Mouse (Mus musculus) urinary bladder, postnatal 25 days (tissue): Measurements from ENCODE around the gene 4930404N11Rik.

Experiments used
- DNase-seq: peaks from one replicate; pipeline ENCODE4 v3.0.0; 2022; ENCODE audit warnings: low spot score

4930404N11Rik gene

DNA sequence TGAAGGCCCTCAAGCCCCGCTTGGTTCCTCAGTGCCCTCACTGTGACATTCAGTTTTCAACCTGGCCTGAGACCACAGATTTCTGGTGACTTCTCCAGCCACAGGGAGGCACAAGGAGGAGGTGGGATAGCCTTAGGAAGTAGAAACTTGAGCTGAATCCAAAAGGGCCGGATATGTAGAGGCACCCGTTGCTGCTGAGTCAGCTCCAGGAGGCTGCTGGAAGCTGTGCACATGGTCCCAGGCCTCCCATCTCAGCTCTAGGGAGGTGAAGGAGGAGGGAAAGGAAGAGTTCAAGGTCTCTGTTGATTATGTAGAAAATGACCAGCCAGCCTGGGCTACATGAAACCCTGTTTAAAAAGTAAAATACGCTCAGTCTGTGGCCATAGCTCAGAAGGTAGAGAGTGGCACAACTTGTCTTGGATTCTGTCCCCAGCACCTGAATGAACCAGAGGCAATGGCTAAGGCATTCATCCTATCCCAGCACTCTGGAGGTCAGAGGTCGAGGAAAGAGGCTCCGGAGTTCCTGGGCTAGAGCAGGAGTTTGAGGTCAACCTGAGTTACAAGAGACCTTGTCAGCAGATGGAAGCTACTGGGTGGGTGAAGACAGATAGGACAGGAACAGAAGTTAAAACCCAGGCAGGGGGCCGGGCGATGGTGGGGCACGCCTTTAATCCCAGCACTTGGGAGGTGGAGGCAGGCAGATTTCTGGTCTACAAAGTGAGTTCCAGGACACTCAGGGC lies 10.7 kb downstream of the 4930404N11Rik start:
- no peak for DNase-seq

DNA sequence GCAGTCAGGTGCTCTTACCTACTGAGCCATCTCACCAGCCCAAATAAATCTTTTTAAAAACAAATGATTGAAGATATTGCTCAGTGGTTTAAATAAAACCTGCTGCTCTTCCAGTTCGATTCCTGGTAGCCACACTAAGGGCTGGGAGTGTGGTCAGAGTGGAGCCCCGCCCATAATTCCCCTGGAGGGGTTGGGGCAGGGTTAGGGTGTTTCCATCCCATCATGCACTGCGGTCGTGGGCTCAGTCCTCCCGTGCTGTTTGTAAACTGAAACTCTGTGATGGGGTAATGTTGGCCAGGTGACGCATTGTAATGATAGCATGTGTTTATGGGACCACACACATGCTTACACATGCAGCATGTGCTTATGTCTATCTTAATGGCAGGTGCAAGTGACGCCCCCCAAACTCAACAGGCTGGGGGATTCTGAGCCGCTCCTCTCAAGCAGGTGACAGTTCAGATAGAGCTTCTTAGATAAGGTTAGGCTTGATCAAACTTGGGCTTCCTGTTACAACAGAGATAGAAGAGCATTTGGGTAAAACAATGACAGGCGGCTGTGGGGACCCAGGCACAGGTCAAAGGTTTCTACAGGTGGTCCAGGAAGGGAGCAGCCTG lies 13.8 kb downstream of the 4930404N11Rik start:
- DNase-seq, result no peak

DNA sequence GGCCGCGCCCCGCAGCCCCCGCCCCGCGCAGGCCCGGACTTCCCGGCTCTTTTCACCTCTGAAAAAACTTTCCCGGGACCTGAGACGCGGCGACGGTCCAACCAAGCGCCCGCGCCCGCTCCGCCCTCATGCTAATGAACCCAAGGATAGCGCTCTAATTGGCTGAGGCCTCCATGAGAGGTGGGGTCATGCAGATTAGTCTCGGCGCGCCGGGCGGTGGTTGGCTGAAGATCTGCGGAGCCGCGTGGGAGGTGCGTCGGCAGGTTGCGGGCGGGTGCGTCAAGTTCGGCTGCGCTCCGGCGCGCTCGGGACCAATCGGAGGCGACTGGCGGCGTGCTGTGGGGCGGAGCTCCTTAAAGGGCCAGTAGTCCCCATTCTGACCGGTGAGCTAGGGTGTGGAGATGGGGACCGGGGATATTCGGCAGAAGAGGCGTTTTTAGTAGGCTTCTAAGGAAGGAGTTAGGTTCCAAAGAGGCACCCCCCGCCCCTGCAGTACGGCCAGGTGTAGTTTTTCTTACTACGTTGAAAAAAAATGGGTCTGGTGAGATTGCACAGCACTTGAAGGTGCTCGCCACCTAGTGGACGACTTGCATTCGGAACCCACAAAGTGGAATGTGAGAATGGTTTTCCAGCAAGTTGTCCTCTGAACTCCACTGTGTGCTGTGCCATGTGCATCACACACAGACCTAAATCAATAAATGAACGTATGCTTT lies 15.1 kb downstream of the 4930404N11Rik start, which contains the start of gene Hmg20b:
TSS of gene Hmg20b (minus strand) at position 130 of the 713 bp plus-strand sequence.
- peak; percentile 96 for DNase-seq

DNA sequence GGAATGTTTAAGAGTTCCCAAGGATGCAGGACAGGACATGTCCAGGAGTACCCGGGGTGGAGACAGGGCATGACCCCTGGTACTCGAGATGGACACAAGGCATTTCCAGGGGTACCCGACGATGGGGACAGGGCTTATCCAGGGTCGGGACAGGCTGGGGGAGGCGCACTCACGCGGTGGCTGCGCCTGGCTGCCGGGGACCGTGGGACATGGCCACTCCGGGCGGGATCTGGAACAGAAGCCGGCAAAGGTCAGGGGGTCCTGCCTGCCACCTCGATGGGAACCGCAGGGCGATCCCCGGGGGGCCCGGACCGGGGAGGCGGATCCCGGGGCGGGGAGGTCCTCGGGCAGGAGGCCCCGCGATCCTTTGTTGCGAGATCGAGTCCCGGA lies 15.7 kb downstream of the 4930404N11Rik start:
- DNase-seq, result no peak

DNA sequence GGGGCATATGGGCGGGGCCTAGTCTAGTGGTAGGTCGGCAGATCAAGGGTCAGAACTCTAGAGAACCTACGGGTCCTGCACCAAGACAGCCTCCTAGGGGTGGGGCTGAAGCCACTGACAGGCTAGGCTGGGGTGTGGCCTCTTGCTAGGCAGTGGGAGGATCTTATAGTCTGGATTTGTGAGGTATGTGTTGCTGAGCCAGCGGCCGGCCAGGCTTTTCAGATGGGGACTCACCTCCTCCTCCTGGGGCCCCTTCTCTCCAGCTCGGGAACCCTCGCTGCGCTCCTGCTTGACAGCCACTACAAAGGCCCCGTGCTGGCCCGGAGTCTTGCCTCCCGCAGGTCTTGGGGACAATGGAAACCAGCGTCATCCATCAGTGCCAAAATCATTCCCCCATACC lies 16.5 kb downstream of the 4930404N11Rik start:
- no peak for DNase-seq

DNA sequence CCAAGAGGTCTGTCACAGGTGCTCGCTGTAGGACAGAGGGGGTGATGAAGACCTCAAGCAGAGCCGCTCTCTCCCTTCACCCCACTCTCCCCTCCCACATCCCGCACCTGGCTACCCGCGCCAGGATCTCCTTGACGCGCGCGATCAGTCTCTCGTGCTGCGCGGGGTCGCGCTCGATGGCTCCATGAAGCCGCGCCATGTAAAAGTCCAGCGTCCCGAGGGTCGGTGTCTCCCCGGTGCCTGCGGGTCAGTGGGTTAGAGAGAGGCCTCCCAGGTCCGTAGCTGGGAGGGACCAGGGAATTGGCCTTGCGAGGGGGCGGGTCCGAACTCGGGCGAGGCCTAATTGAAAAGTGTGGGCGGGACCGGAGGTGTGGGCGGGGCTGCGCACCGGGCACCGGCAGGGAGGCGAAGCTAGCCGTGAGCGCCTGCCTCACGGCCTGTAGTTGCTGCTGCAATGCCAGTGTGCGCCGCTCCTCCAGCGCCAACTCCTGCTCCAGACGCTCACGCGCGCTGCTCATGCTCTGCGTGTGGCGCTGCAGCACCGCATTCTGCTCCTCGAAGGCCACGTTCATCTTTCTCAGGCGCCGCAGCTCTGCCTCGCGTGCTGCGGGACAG lies 19.1 kb downstream of the 4930404N11Rik start:
- peak; percentile 49 for DNase-seq

DNA sequence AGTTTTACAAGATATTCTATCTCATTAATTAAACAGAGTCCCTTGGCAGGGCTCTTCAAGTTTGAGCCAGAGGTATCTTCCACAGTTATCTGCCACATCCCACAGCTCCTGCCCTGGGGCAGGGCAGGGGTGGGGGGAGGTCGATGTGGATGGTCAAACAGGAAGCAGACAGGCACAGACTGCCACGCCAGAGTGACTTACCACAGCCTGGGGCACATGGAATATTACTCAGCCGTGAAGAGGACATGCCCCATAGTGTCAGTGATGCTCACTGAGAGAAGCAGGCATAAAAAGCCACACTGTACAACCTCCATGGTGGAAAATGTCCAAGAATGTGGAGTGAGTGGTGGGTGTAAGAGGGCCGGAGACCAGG lies 20.5 kb downstream of the 4930404N11Rik start:
- DNase-seq, result no peak

DNA sequence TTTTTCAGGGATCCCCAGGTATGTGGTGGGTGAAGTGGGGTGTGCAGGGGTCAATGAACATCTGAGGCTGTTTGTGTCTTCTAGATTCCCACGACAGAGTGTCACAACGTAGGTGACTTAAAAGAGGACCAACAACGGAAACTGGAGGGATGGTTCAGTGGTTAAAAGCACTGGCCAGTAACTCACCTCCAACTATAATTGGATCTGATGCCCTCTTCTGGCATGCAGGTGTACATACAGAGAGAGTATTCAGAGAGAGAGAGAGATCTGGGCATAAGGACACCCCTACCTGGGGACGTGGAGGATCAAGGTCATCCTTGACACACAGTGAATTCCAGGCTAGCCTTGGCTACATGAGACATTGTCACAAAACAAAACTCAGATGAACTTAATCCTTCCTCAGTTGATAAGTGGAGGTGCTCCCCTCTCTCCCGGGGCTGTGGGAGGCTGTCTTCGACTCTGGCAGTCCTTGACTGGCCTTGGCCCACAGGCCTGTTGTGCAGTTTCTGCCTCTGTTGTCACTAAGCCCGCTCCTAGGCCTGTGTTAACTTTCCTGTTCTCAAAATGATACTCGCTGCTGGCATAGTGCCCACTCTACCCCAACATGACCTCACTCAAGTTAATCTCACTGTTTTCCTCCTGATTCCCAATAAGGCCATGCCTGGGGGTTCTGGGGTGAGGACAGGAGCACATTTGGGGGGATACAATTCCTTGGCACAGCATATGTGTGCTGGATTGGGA lies 21.0 kb downstream of the 4930404N11Rik start:
- no peak for DNase-seq

DNA sequence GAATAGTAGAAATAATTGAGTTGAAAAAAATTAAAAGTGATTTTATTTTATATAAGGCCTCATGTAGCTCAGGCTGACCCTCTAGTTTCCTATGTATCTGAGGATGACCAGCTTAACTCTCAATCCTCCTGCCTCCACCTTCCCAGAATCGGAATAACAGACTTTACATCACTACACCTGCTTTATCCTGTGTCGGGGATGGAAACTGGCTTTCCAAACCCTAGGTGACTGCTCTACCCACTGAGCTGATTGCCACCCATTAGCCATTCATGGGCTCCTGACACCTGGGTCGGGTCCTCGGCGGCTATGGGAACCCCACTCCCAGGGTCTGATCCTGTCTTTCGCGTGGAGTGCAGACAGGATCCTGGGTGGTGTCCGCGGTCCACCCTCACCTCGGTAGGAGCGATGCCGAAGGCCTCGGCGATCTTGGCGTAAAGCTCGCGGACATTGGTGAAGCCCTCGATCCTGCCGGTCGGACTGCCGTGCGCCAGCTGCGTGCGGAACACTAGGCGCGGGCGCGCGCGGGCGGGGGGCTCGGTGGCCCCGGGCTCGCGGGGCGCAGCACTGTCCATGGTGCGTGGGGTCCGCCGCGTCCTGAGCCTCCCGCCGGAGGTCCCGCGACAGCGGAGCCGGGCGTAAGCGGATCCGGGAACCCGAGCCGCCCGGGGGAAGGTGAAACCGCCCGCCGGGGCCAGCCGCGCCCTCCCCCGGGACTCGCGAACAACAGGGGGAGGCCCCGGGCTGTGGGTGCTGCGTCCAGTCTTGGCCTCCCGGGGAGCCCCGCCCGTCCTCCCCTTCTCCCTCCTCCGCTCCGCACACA lies 22.7 kb downstream of the 4930404N11Rik start, which contains the start of gene Gipc3:
TSS of gene Gipc3 (minus strand) at position 581 of the 820 bp plus-strand sequence.
- no peak for DNase-seq

DNA sequence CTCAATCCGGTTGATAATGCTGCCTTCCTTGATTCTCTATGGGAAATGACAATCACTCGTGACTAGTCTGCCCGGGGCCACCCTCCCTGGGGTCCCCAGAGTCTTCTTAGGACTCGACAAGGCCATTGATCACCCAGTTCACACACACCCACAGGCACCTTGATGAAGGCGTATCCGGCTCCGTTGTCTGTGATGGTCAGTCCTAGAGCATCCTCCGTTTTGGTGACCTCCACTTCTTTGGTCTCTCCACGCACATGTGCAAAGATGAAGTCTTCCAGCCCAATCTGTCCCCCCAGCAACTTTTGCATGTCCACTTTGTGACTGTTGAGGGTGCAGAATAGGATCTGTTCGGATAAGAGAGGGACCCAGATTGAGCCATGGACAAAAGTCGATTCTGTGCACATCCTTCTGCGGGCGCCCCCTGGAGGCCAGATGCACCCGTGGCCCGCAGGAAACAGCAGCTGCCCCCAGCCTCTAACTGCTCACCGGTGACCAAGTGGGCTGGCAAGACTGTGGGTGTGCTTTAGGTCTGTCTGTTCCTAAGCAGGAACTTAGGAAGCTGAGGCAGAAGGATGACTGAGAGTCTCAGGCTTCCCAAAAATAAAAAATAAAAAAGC lies 24.2 kb downstream of the 4930404N11Rik start:
- DNase-seq, result peak; percentile 75

DNA sequence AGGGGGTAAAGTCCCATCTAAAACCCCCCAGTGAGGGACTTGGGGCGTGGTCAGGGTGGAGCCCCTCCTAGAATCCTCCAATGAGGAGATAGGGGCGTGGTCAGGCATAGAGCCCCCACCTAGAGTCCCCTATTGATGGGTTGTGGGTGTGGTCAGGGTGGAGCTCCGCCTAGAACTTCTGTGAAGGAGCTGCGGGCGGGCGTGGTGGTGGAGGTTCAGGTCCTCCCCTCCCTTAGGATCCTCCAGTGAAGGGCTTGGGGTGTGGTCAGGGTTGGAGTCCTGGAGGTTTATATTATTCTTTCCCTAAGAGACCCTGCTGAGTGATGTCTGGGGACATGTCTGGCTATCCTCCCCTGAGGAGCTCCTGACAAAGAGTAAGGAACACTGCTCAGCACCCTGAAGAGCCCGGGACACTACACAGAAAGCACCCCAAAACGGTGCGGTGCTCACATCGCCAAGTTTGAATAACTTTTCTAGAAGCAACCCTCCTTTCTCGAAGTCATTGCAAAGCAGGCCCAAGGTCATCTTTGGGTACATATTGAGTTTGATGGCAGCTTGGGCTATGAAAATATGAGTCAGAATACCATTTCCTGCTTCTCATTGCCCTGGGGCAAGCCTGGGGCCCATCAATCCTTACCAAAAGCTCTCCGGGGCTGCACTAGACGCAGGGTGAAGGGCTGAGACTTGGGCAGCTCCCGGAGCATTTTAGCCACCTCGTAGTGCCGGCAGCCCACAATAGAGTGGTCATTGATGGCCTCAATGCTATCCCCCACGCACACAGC lies 24.9 kb downstream of the 4930404N11Rik start:
- no peak for DNase-seq

DNA sequence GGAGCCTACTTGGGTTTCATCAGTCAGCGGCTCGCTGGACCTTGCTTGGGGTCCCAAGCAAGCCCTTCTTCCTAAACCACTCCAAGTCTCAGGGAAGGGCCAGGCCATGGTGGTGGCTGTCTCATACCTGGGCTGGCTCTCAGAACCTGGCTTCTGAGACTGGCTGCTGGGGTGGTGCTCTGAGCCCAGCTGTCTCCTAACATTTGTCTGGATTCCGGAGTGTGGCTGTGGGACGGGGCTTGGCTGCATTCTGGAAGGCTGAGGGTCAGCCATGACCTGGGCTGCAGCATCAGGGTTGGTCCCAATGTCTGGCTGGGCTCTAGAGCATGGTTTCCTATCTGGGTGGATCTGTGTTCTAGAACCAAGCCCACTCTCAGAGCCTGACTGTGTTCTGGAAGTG lies 29.1 kb downstream of the 4930404N11Rik start:
- no peak for DNase-seq

DNA sequence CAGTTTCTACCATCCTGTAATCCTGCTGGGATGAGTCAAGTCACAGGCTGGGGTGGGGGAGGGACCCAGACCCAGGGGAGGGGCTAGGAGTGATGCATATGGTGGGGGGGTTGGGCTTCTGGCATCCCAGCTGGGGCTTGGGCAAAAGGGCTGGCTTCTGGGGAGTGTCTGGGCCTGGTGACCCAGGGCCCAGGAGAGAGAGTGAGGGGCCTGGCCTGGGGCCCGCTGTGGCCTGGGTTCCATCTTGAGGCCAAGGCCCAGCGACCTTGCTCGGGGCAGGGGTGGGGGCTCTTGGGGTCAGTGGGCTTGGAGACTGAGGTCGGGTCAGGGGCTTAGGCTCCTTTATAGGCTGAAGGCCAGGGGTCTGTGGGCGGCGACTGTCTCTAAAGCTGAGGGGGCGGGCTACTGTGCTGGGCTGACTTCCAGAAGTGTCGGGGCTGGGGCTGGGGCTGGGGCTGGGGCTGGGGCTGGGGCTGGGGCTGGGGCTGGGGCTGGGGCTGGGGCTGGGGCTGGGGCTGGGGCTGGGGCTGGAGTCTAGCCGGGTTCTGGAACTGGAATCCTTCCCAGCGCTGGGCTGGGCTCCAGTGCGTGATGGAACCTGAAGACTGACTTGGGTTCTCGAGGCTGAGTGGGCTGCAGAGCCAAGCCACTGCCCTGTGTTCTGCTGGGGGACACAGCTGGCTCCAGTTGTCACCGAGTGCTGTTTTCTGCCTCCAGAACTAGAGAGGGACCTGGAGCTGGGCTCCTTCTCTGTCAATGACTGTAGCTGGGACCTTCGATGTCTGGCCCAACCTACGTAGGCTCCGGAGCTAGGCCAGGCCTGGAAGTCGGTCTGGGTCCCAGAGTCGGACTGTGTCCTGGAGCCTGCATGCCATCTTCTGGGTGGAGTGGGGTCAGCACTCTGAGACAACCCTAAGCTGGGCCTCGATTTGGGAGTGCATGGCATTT lies 29.9 kb downstream of the 4930404N11Rik start:
- DNase-seq, result no peak

DNA sequence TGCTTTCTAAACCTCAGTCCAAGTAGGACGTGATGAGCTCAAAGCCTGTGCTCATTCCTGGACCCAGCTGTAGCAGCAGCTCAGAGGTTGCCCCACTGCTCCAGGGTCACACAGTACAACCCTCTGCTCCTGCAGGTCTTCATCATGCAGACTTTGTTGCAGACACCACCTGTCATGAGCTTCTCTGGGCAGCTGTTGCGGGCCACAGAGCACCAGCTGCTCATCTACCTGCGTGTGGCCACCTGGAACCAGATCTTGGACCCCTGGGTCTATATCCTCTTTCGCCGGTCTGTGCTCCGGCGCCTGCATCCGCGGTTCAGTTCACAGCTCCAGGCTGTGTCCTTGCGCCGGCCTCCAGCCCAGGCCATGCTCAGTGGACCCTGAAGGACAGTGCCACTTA lies 31.3 kb downstream of the 4930404N11Rik start:
- no peak for DNase-seq

DNA sequence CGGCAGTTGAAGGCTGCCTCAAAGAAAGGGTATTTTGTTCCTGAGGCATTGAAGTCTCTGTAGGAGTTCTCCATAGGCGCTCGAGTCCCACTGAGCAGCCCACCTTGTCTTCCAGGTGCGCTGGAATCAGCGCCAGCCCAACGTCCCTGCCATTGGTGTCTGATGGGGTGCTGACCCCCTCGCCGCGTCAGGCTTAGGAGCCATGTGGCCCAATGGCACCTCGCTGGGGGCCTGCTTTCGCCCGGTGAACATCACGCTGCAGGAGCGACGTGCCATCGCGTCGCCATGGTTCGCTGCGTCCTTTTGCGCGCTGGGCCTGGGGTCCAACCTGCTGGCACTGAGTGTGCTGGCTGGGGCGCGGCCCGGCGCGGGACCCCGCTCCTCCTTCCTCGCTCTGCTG lies 33.3 kb downstream of the 4930404N11Rik start:
- DNase-seq, result no peak

DNA sequence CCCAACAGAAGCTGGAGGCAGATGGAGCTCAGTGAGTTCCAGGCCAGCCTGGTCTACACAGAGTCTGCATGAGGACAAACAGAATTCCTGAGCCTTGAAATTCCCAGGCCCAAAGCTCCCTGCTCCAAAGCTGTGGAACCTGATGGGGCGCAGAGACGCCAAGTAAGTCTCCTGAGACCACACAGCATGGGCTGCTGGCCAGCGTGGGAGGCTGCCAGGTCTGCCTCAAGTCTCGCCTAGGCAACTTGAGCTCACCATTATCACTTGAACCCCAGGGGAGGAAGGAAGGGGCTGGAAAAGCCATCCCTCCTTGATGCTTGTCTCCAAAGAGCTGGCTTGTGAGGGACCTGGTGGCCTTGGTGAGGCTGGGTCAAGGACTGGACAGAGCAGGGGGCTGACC lies 35.6 kb downstream of the 4930404N11Rik start:
- DNase-seq, result no peak

DNA sequence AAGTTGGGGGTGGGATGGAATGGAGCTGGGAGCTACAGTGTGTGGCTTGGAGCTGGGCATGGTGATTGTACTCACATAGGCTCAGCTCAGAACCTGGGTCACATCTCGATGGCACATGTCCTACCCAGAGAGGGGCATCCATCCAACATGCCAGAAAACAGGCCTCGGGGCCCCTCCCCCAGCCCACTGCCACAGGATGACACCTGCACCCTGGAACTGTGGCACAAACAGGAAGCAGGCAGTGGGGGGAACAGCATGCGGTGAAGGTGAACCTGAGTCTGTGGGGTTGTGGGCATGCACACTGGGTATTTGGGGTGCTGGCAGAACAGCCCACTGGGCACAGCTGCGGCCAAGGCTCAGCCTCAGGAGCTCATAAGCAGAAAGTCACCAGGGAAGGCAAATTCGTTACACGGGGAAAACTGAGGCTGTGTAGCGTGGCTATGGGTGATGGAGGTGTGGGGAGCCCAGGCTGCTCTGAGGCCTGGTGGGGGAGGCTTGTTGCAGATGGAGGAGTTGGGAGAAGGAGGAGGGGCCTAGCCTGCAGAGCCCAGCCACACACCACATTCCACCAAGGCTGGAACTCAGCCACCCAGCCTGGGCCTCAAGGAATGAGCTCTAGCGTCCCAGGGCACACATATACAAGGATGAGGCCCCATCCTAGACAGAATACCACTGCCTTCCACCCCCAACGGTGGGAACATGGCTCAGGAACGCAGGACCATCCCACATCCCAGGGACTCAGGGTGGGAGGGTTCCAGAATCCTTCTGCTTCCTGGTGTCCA lies 36.2 kb downstream of the 4930404N11Rik start:
- no peak for DNase-seq

DNA sequence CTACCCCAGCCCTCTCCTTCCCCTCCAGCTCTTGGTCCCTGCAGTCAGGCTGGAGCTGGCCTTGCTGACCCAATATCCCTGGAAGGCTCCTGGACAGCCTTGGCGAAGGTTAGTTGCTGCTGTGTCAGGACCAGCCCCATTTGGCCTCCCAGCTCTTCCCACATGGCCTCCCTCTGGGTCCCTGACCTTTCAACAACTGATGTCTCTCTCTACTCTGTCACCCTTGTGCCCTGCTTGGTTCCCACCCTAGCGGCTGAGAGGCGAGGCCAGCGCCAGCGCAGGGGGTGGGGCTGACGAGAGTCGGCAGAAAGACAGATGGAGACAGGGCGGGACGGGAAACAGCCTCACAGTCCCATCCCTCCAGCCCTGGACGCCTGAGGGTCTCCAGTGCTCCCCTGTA lies 37.2 kb downstream of the 4930404N11Rik start, which contains the start of gene Tbxa2r:
TSS of gene Tbxa2r (plus strand) at position 346 of the 400 bp plus-strand sequence.
- no peak for DNase-seq
